Mouse (Mus musculus) embryonic stem cell, embryonic (primary cell): ENCODE data around the gene Kansl2.

Experiments
- CTCF ChIA-PET, 4 experiments: fragments of 300-600 bp in 2 of 4; fragments of 350-600 bp in 2 of 4; sonication (Branson Sonifier 250); formaldehyde crosslinking; loops; one replicate each; lab custom pipeline; 2022; ENCODE audit warnings: inconsistent platforms in 2 of 4; lab: Charles Lee
- POLR2A ChIA-PET, 4 experiments: fragments of 300-600 bp in 2 of 4; fragments of 350-600 bp in 2 of 4; sonication (Branson Sonifier 250); formaldehyde crosslinking; loops; one replicate each; lab custom pipeline; 2022; ENCODE audit warnings: antibody characterized with exemption in 4 of 4, inconsistent platforms in 1 of 4; lab: Charles Lee

The Kansl2 gene

DNA sequence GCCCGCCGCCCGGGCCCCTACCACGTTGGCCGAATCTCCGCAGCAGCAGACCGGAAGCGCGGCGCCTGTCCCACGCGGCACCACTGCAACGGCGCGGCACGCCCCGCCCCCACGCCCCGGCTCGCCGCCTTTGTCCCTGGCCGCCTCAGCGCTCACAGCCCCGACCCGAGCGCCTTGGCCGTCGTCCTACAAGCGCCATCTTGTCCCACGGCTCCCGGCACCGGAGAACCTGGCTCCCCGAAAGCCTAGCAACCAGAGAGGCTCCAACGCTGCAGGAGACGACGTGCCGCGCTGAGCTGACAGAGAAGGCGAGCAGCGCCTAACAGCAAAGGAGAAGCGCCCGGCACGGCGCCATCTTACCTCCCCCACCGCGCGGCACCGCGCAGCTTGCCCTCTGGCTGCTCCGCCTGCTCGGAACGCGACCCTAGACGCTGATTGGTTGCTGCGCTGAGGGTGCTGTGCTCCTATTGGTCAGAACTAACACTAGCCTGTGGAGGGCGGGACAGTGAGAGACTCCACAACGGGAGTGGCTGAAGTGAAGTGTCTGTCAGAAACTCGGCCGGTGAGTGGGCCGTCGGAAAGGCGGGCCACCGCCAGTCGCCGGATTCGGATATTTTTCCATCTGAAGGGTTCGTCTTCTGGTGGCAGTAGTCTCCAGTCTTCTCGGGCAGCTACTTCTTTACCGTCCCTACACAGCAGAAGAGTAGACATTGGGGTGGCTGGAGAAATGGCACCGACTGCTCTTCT is at the start of gene Kansl2:
TSS of gene Kansl2 (minus strand) at position 384 of the 747 bp plus-strand sequence.
- CTCF ChIA-PET, result interaction anchor here in 3 of 4 experiments (0.6 to 1.3 kb wide), 6 partner anchors 10 to 46 kb away, joined by 3 to 6 read pairs (median 3); no protein-coding TSS in a partner anchor
- POLR2A ChIA-PET, result interaction anchor here (0.5 to 10.0 kb wide), 31 partner anchors 8 to 541 kb away, joined by 3 to 127 read pairs (median 4); partner anchors contain the start of genes Cacnb3 (in 1 of the 4) and Rnd1 (in 1 of the 4)

DNA sequence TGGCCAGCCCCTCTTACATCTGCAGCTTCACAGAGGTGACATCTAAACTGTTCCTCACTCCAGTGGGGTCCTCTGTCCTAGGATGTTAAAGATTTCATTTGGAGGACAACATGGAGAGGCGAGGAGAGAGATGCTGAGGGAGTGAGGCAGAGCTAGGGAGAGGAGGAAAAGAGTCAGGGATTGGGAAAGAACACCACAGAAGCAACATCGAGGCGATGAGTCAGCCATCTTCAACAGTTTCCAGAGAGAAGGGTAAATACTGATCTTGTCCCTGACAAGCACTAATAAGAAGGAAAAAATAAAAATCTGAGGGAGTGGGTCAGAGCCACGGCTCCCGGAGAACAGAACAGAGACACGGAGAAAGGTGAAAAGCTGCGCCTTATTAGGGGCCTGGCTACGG is 48.9 kb upstream of the Kansl2 start:
- CTCF ChIA-PET, result interaction anchor here in 3 of 4 experiments (0.6 to 1.8 kb wide), 7 partner anchors 9 to 117 kb away, joined by 3 to 12 read pairs (median 6); partner anchors contain the start of gene Cacnb3 (in 1 of the 3)

GRCm38 (mm10) chr15:98582410-98582809 is 48.3 kb upstream of the Kansl2 start:
- ChIA-PET POLR2A (interaction anchor here in 3 of 4 experiments (0.7 to 1.3 kb wide), 9 partner anchors 12 to 411 kb away, joined by 3 to 6 read pairs (median 3); no protein-coding TSS in a partner anchor), CTCF (interaction anchor here in 3 of 4 experiments (0.7 to 1.8 kb wide), 8 partner anchors 12 to 118 kb away, joined by 3 to 12 read pairs (median 5); partner anchors contain the start of gene Cacnb3 (in 1 of the 3))

More for the DNA sequence above, 48.9 kb upstream of the Kansl2 start:
- POLR2A ChIA-PET, result interaction anchor here in 3 of 4 experiments (0.7 to 1.5 kb wide), 12 partner anchors 11 to 370 kb away, joined by 3 to 9 read pairs (median 3); partner anchors contain the start of gene Rnd1 (in 1 of the 3)

DNA sequence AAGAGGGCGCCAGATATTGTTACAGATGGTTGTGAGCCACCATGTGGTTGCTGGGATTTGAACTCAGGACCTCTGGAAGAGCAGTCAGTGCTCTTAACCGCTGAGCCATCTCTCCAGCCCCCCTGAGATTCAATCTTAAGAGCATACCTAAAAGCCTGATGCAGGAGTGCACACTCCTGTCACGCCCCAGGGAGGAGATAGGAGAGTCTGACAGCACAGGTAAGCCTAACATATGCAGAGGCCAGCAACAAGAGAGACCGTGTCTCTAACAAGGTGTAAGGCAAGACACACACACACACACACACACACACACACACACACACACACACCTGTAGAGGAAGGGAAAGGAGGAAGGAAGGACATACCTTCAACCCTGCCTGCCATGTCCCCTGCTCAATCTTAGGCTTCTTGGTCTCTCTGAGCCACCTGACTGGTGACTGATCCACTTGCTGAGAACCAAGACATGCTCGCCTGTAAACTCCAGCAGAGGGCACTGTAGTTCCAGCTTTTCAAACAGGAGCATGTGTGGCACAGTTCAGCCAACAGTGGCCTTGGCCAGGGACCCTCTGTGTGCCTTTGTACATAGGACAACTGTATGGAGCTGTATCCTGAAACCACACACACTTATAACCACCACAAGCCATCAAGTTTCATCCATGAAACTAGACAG is 45.9 kb upstream of the Kansl2 start:
- CTCF ChIA-PET, result interaction anchor here (0.6 to 3.8 kb wide), 57 partner anchors 9 to 960 kb away, joined by 3 to 40 read pairs (median 4); partner anchors contain the start of genes Adcy6 (in 2 of the 4), Ccdc65 (in 2 of the 4), 4930415O20Rik (in 1 of the 4) and Ccnt1 (in 1 of the 4)
- POLR2A ChIA-PET, result interaction anchor here (0.6 to 2.7 kb wide), 16 partner anchors 10 to 432 kb away, joined by 3 to 13 read pairs (median 3); no protein-coding TSS in a partner anchor

GRCm38 (mm10) chr15:98579310-98579709 is 45.2 kb upstream of the Kansl2 start:
- CTCF ChIA-PET, result interaction anchor here (0.5 to 3.8 kb wide), 41 partner anchors 11 to 960 kb away, joined by 3 to 40 read pairs (median 5); partner anchors contain the start of genes Ccdc65 (in 2 of the 4), Adcy6 (in 1 of the 4) and Prkag1 (in 1 of the 4)

GRCm38 (mm10) chr15:98573293-98573692 is 39.2 kb upstream of the Kansl2 start:
- POLR2A ChIA-PET, result interaction anchor here in 2 of 4 experiments (0.7 to 1.4 kb wide), 3 partner anchors 12 to 667 kb away, joined by 3 to 8 read pairs (median 3); no protein-coding TSS in a partner anchor
- CTCF ChIA-PET, result interaction anchor here in 3 of 4 experiments (0.6 to 0.7 kb wide), 4 partner anchors 24 to 1299 kb away, joined by 3 to 5 read pairs (median 4); no protein-coding TSS in a partner anchor

More at GRCm38 (mm10) chr15:98579310-98579709, 45.2 kb upstream of the Kansl2 start:
- POLR2A ChIA-PET, result interaction anchor here in 3 of 4 experiments (0.6 to 2.7 kb wide), 9 partner anchors 11 to 431 kb away, joined by 3 to 13 read pairs (median 3); no protein-coding TSS in a partner anchor

- ChIA-PET POLR2A (interaction anchor here in 2 of 4 experiments (0.5 to 3.8 kb wide), 17 partner anchors 13 to 1270 kb away, joined by 3 to 20 read pairs (median 3); partner anchors contain the start of genes Fkbp11 (in 1 of the 2) and Rnd1 (in 1 of the 2)), CTCF (interaction anchor here in 3 of 4 experiments (0.8 to 1.2 kb wide), 3 partner anchors 10 to 52 kb away, joined by 3 read pairs; no protein-coding TSS in a partner anchor)
These were observed 36.9 kb upstream of the Kansl2 start, which contains the start of the genes Ccnt1 and 4930415O20Rik for GRCm38 (mm10) chr15:98570873-98571538. TSS of gene Ccnt1 (minus strand) at chr15:98570923. TSS of gene 4930415O20Rik (plus strand) at chr15:98571004.

- CTCF ChIA-PET, result interaction anchor here in 2 of 4 experiments (0.6 to 1.1 kb wide), 3 partner anchors 53 to 240 kb away, joined by 3 read pairs; partner anchors contain the start of genes Cacnb3 (in 1 of the 2) and Ddn (in 1 of the 2)
- POLR2A ChIA-PET, result interaction anchor here in 3 of 4 experiments (0.6 to 3.8 kb wide), 11 partner anchors 7 to 280 kb away, joined by 3 to 20 read pairs (median 4); partner anchors contain the start of genes Adcy6 (in 1 of the 3), Arf3 (in 1 of the 3) and Rnd1 (in 1 of the 3)
These were observed 35.8 kb upstream of the Kansl2 start for GRCm38 (mm10) chr15:98569795-98570365.

DNA sequence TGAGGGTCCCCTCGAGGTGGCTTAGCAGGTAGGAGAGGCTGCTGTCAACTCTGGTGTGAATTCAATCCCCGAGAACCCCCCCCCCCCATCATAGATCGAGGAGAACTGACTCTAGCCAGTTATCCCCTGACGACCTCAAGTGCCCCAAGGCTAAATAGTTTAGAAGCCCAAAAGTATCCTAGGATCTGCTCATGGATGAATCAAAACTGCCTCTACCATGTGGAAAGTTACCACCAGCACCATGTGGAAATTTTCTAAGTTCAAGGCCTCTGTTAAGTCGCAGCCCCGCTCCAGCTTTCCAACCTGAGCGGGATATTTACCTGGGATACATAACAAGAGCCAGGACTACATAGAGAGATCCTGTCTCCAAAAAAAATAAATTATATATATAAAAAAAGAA is 35.2 kb upstream of the Kansl2 start:
- POLR2A ChIA-PET, result interaction anchor here (0.6 to 3.8 kb wide), 38 partner anchors 8 to 384 kb away, joined by 3 to 20 read pairs (median 5); partner anchors contain the start of genes Arf3 (in 2 of the 4), Gm49450 (in 1 of the 4), Kansl2 (in 1 of the 4) and Prkag1 (in 1 of the 4)
- CTCF ChIA-PET, result interaction anchor here in 2 of 4 experiments (0.9 to 1.6 kb wide), 5 partner anchors 11 to 63 kb away, joined by 3 to 8 read pairs (median 3); partner anchors contain the start of gene Cacnb3 (in 1 of the 2)

GRCm38 (mm10) chr15:98568256-98569033 is 34.4 kb upstream of the Kansl2 start:
- POLR2A ChIA-PET, result interaction anchor here (0.6 to 3.8 kb wide), 85 partner anchors 8 to 868 kb away, joined by 3 to 20 read pairs (median 4); partner anchors contain the start of genes Arf3 (in 2 of the 4), Fkbp11 (in 2 of the 4), Kansl2 (in 2 of the 4) and Prkag1 (in 2 of the 4)
- CTCF ChIA-PET, result interaction anchor here (0.6 to 1.6 kb wide), 10 partner anchors 12 to 156 kb away, joined by 3 to 11 read pairs (median 3); partner anchors contain the start of gene Cacnb3 (in 1 of the 4)

GRCm38 (mm10) chr15:98567278-98568134 is 33.4 kb upstream of the Kansl2 start:
- ChIA-PET CTCF (interaction anchor here (0.6 to 1.6 kb wide), 6 partner anchors 13 to 132 kb away, joined by 3 to 11 read pairs (median 4); no protein-coding TSS in a partner anchor), POLR2A (interaction anchor here (0.6 to 3.8 kb wide), 65 partner anchors 9 to 869 kb away, joined by 3 to 20 read pairs (median 4); partner anchors contain the start of genes Arf3 (in 2 of the 4), Fkbp11 (in 2 of the 4), Kansl2 (in 2 of the 4) and Prkag1 (in 2 of the 4))

GRCm38 (mm10) chr15:98566973-98567277 is 32.9 kb upstream of the Kansl2 start:
- POLR2A ChIA-PET, result interaction anchor here in 3 of 4 experiments (1.0 to 2.5 kb wide), 10 partner anchors 14 to 324 kb away, joined by 3 to 13 read pairs (median 4); partner anchors contain the start of gene Kansl2 (in 1 of the 3)
- CTCF ChIA-PET, result no interaction called here

GRCm38 (mm10) chr15:98557186-98557585 is 23.1 kb upstream of the Kansl2 start:
- CTCF ChIA-PET, result no interaction called here
- POLR2A ChIA-PET, result interaction anchor here in 2 of 4 experiments (0.5 to 3.8 kb wide), 8 partner anchors 11 to 987 kb away, joined by 3 to 20 read pairs (median 4); partner anchors contain the start of genes 4930415O20Rik (in 1 of the 2), Ccnt1 (in 1 of the 2) and Kansl2 (in 1 of the 2)

DNA sequence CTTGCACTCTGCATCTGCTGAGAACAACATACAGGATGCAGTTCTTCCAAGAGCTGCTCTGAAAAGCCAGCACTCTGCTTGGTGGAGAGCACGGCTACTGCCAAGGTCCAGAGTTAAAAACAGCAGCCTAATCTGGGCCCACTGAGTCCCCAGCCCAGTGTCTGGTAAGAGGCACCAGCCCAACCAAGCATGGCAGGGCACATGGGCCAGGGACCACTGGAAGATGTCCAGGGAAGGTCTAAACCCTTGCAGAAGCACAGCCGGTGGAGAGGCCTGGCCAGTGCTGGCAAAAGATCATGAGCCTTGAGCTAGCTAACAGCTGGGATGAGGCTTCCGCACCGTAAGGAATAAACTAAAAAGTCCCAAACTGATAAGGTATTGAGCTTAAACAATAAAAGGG is 21.8 kb upstream of the Kansl2 start:
- ChIA-PET CTCF (interaction anchor here in 1 of 4 experiments (0.5 kb wide), 1 partner anchor 162 kb away, joined by 13 read pairs; no protein-coding TSS in a partner anchor), POLR2A (interaction anchor here in 2 of 4 experiments (1.2 to 1.9 kb wide), 9 partner anchors 9 to 87 kb away, joined by 3 to 9 read pairs (median 4); no protein-coding TSS in a partner anchor)
